Mouse (Mus musculus) lung, adult 2 months (tissue): ENCODE data around the gene Gm10401. TPM values are rescaled to one million over a fixed set of nuclear protein-coding genes. Genes with fewer than 3 reads are reported as not detected.
"Not testable (repeated sequence)": the region's sequence is repeated elsewhere in the genome, so short reads cannot be mapped to it uniquely, and the experiment has no call there.

Experiments
- DNase-seq: peaks from one replicate; pipeline ENCODE4 v3.0.0; 2022
- H3K4me1 ChIP-seq: fragments of 200-500 bp; 2 replicates; pipeline ENCODE4 v1.6.1; 2011; ENCODE audit warnings: low read length; ENCODE audit not compliant: control insufficient read depth, insufficient read depth
- H3K4me3 ChIP-seq: fragments of 200-500 bp; replicated peaks from 2 replicates; pipeline ENCODE3; 2011; ENCODE audit warnings: low read depth, mild to moderate bottlenecking, control low read depth, low read length; ENCODE audit errors: extremely low read depth
- CTCF ChIP-seq: fragments of 200-500 bp; IDR thresholded peaks from 2 replicates; pipeline ENCODE4 v1.5.1; 2011; ENCODE audit warnings: mild to moderate bottlenecking, low read length, control low read depth; ENCODE audit not compliant: insufficient read depth
- POLR2A ChIP-seq: fragments of 200-500 bp; IDR thresholded peaks from 2 replicates; pipeline ENCODE4 v1.6.1; 2011; ENCODE audit warnings: low read depth, mild to moderate bottlenecking, control low read depth, low read length, borderline replicate concordance; ENCODE audit errors: extremely low read depth
- WGBS: fragments of 180-500 bp; shearing (Covaris S2); methylation state at CpG from one replicate; pipeline ENCODE4 v1.1.7; 2018; 5-methylcytosine and 5-hydroxymethylcytosine counted together
- polyA plus RNA-seq: library from polyadenylated mRNA; depleted of rRNA; stranded (reverse); fragments of >200 nt; gene quantifications from 2 replicates; pipeline ENCODE4 v1.2.3, GENCODE M21; 2012

Gene Gm10401
- polyA plus RNA-seq, 1 experiment = not detected

DNA sequence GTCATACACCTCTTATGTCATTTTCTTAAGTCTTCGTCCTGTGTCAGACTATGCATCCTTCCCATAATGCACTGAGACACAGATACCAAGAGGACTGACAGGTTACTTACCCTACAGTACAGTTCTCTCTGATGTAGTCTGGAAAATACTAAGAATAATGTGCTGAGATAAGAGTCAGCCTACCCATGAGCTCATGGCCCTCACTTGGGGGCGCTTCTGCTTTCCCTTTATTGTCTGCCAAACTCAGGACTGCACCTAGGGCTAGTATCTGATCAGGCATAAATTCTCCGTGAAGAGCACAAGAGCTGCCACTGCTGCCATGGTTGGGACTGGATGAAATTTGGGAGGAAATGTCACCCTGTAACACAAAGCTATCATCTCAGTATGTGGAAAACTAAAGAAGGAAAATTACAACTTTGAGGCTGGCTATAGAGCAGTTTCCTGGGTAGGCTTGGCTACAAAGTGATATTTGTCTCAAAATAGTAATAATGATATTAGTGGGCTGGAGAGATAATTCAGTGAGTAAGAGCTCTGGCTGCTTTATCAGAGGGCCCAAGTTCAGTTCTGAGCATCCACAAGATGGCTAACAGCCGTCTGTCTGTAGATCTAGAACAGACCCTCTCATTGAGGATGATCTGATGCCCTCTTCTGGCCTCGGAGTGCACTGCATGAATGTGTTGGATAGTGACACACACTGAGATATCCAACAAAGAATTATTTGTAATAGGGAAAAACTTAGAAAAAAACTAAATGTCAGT, 21.8 kb downstream of the Gm10401 start:
- TF ChIP-seq POLR2A = no peak
- TF ChIP-seq CTCF = peak; percentile 52
- Histone ChIP-seq H3K4me3 (no peak overlapping the region), H3K4me1 (peaks cover 9% of the 10 kb centered on the region; the same call in 1 of the 2 replicates)
- DNase-seq = peak; percentile 65
- 58% methylated on average over 5 of the region's 5 CpGs for WGBS

- Histone ChIP-seq H3K4me1 (peaks cover 9% of the 10 kb centered on the region; the same call in 1 of the 2 replicates), H3K4me3 (no peak overlapping the region)
- 71% methylated on average over 4 of the region's 4 CpGs for WGBS
- DNase-seq = no peak
- TF ChIP-seq POLR2A (no peak), CTCF (no peak)
These were observed 23.3 kb downstream of the Gm10401 start for GRCm38 (mm10) chr5:115074749-115075148.

DNA sequence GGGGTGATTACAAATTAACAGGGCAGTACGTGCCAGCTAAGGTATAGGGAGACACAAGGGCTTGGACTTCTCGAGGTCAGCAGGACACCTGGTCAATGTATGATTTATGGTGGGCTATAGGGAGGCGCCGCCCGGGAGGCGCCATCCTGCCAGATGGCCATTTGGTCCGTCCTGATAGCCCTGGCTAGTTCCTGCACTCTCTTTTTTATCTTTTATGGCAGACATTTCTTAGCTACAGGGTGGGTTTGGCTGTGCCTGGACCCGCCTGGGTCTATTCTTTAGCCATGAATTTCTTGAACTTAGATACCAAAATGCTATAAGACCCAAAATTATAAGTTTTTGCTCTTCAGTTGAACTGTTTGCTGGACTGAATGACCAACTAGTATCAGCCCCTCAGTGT, 24.8 kb downstream of the Gm10401 start:
- peaks cover 12% of the 10 kb centered on the region; the same call in 1 of the 2 replicates for H3K4me1 ChIP-seq
- not testable (repeated sequence) for DNase-seq, H3K4me3 ChIP-seq
- 89% methylated on average over 8 of the region's 8 CpGs for WGBS

DNA sequence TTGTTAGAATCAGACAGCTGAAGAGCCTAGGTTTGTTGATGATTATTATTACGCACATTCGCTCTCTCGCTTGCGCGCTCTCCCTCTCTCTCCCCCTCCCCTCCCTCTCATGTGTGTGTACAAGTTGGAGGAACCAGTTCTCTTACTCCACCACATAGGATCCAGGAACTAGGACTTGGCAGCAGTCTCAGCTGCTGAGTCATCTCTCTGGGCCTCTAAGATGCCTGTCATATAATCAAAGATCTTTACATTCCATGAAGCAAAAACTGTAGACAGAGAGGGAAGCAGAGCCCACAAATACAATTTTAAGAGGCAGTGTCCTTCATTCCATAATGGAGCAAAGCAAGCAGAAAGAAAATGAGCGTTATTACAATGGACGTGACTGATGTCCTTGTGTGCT, 26.0 kb downstream of the Gm10401 start:
- WGBS = 59% methylated on average over 7 of the region's 7 CpGs
- peak; percentile 36 for DNase-seq
- Histone ChIP-seq H3K4me3 (no peak overlapping the region), H3K4me1 (peaks cover 17% of the 10 kb centered on the region; the same call in 1 of the 2 replicates)
- no peak for TF ChIP-seq POLR2A
- no peak for TF ChIP-seq CTCF

DNA sequence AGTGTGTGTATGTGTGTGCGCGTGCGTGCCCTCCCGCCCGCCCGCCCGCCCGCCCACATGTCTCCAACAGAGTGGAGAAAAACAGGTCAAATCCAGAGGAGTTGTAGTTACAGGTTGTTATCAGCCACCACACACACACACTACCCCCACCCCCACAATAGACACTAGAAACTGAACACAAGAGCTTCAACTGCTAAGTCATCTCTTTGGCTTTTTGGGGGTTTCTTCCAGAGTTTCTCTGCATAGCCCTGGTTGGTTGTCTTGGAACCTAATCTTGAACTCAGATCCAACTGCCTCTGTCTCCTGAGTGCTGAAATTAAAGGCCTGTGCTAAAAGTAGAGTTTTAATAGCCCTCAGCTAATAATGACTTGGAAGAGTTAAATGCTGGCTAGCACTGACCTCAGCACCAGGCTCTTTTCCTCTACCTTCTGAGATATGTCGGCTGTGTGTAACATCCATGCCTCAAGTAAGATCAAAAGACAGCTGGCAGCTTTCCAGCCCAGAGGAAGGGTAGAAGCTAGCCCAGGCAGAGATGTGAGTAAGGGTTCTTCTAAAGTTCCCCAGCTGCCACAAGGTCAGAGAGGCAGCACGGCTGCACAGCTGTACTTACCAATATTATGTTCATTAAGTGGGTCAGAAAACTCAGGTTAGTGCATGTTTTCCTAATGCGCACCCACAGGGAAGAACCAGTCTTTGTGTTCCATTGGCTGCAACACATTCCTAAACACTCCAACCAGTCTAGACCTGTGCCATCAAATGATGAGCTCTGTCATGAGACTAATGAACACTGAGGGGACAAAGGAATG, 26.8 kb downstream of the Gm10401 start:
- 81% methylated on average over 11 of the region's 11 CpGs for WGBS
- H3K4me3 ChIP-seq = no peak overlapping the region
- peaks cover 18% of the 10 kb centered on the region; the same call in 1 of the 2 replicates for H3K4me1 ChIP-seq
- DNase-seq = no peak
- TF ChIP-seq POLR2A = no peak
- no peak for TF ChIP-seq CTCF

GRCm38 (mm10) chr5:115070457-115070856, 27.6 kb downstream of the Gm10401 start:
- TF ChIP-seq POLR2A (no peak), CTCF (no peak)
- peaks cover 20% of the 10 kb centered on the region; the same call in 1 of the 2 replicates for H3K4me1 ChIP-seq
- no peak overlapping the region for H3K4me3 ChIP-seq
- no peak for DNase-seq
- 100% methylated on average over 2 of the region's 2 CpGs for WGBS

GRCm38 (mm10) chr5:115069611-115070010, 28.5 kb downstream of the Gm10401 start:
- DNase-seq = no peak
- TF ChIP-seq POLR2A = no peak
- TF ChIP-seq CTCF = no peak
- Histone ChIP-seq H3K4me1 (peaks cover 20% of the 10 kb centered on the region; the same call in 1 of the 2 replicates), H3K4me3 (no peak overlapping the region)
- WGBS = 61% methylated on average over 3 of the region's 3 CpGs

GRCm38 (mm10) chr5:115068671-115069421, 29.2 kb downstream of the Gm10401 start:
- H3K4me1 ChIP-seq = peaks cover 20% of the 10 kb centered on the region; the same call in 1 of the 2 replicates
- no peak for DNase-seq
- 82% methylated on average over 11 of the region's 11 CpGs for WGBS
- TF ChIP-seq POLR2A = no peak
- no peak overlapping the region for H3K4me3 ChIP-seq

DNA sequence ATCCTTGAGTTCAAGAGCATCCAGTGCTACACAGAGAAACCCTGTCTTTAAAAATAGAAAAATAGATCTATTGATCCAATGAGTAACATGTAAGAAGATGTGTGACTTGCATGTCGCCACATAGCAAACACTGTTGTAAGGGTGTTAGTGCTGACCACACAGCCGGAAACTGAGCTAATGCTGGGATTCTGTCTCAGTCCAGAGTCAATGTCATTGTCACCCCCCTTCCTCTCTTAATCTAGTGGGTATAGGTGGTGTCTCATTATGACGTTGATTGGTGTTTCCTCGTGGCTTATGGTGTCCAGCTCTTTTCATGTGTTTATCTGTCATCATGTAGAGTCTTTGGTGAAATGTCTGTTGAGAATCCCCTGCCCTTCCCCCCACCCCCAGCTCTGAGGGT, 31.9 kb downstream of the Gm10401 start:
- Histone ChIP-seq H3K4me3 (no peak overlapping the region), H3K4me1 (peaks cover 11% of the 10 kb centered on the region; the same call in 1 of the 2 replicates)
- DNase-seq = no peak
- 50% methylated on average over 4 of the region's 4 CpGs for WGBS
- TF ChIP-seq POLR2A (no peak), CTCF (no peak)
